Mouse (Mus musculus) lung, postnatal 0 days (tissue): ENCODE measurements around the gene Mkrn3. TPM values are rescaled to one million over a fixed set of nuclear protein-coding genes. Genes with fewer than 3 reads are reported as not detected.

Experiments
- ATAC-seq: fragments of 200-750 bp; cut with Nextera tagmentation; 2 replicates; pipeline ENCODE4 v1.8.0; 2017; ENCODE audit warnings: moderate library complexity
- DNase-seq: peaks from one replicate; pipeline ENCODE4 v3.0.0-alpha.2; 2016; ENCODE audit warnings: low spot score
- H3K27ac ChIP-seq: fragments of 300-500 bp; sonication (generic); 2 replicates; pipeline ENCODE4 v1.5.1; 2014; ENCODE audit warnings: antibody characterized with exemption, mild to moderate bottlenecking, low read length, mixed read lengths
- H3K27me3 ChIP-seq: fragments of 300-500 bp; sonication (generic); replicated peaks from 2 replicates; pipeline ENCODE4 v1.6.1; 2014; ENCODE audit warnings: low read length, mixed read lengths; ENCODE audit not compliant: insufficient read depth
- H3K36me3 ChIP-seq: fragments of 300-500 bp; sonication (generic); 2 replicates; pipeline ENCODE4 v1.6.1; 2014; ENCODE audit warnings: low read length, mixed read lengths; ENCODE audit not compliant: insufficient read depth
- H3K4me1 ChIP-seq: fragments of 300-500 bp; sonication (generic); 2 replicates; pipeline ENCODE4 v1.6.1; 2014; ENCODE audit warnings: antibody characterized with exemption, low read depth, low read length, mixed read lengths; ENCODE audit not compliant: insufficient read depth
- H3K4me2 ChIP-seq: fragments of 300-500 bp; sonication (generic); replicated peaks from 2 replicates; pipeline ENCODE4 v1.6.1; 2014; ENCODE audit warnings: low read depth, mild to moderate bottlenecking, low read length, moderate library complexity, mixed read lengths
- H3K4me3 ChIP-seq: fragments of 300-500 bp; sonication (generic); 2 replicates; pipeline ENCODE4 v1.5.1; 2014; ENCODE audit warnings: low read depth, low read length
- H3K9ac ChIP-seq: fragments of 300-500 bp; sonication (generic); replicated peaks from 2 replicates; pipeline ENCODE4 v1.6.1; 2014; ENCODE audit warnings: low read depth, mild to moderate bottlenecking
- H3K9me3 ChIP-seq: fragments of 300-500 bp; sonication (generic); 2 replicates; pipeline ENCODE4 v1.6.1; 2016; ENCODE audit warnings: low read length, mixed read lengths
- CTCF ChIP-seq: IDR thresholded peaks from 2 replicates; pipeline ENCODE4 v1.5.1; 2016; ENCODE audit warnings: antibody characterized with exemption, mild to moderate bottlenecking
- EP300 ChIP-seq: IDR thresholded peaks from 2 replicates; pipeline ENCODE4 v1.6.1; 2016; ENCODE audit warnings: antibody characterized with exemption, mild to moderate bottlenecking, control low read depth
- WGBS: fragments of 180-500 bp; shearing (Covaris S2); extraction: QIAGEN DNeasy Blood & Tissue Kit; methylation state at CpG from one replicate; pipeline ENCODE4 v1.1.7; 2014; 5-methylcytosine and 5-hydroxymethylcytosine counted together
- polyA plus RNA-seq: library from polyadenylated mRNA; unstranded; fragments of >200 nt; fragmentation: Nextera tagmentation; extraction: Ambion mirVana; gene quantifications from 2 replicates; pipeline ENCODE4 v1.2.1, GENCODE M21; 2015

The Mkrn3 gene
- polyA plus RNA-seq = 2.2 and 2.8 TPM in 2 replicates

GRCm38 (mm10) chr7:62419493-62420360 lies at the start of gene Mkrn3:
Gene Mkrn3 (minus strand): TSS chr7:62420139.
- peak; percentile 49 for ATAC-seq

GRCm38 (mm10) chr7:62463878-62464755 lies 44.2 kb upstream of the Mkrn3 start, which contains the start of gene Peg12:
Gene Peg12 (minus strand): TSS chr7:62464510.
- no peaks in the 10 kb centered on the region for H3K36me3 ChIP-seq
- H3K27ac ChIP-seq = peak within 1 kb of the TSS; percentile 73
- peak within 1 kb of the TSS; percentile 75 for H3K4me2 ChIP-seq
- H3K9me3 ChIP-seq = no peaks in the 10 kb centered on the region
- DNase-seq (peak; percentile 83), ATAC-seq (peak; percentile 90)
- TF ChIP-seq EP300 (no peak), CTCF (peak; percentile 68)
- no peaks in the 10 kb centered on the region for H3K4me1 ChIP-seq
- no peaks in the 10 kb centered on the region for H3K27me3 ChIP-seq
- peak within 1 kb of the TSS; percentile 51 for H3K4me3 ChIP-seq
- H3K9ac ChIP-seq = peak within 1 kb of the TSS; percentile 39; the same call in 1 of the 2 replicates
- WGBS = 21% methylated on average over 46 of the region's 82 CpGs

More at GRCm38 (mm10) chr7:62419493-62420360, at the start of gene Mkrn3:
- H3K4me2 ChIP-seq = peak within 1 kb of the TSS; percentile 69
- H3K9ac ChIP-seq = peak within 1 kb of the TSS; percentile 54
- H3K36me3 ChIP-seq = no peaks in the 10 kb centered on the region
- no peak for TF ChIP-seq EP300
- no peak for TF ChIP-seq CTCF
- H3K9me3 ChIP-seq = no peaks in the 10 kb centered on the region; the same call in 1 of the 2 replicates
- H3K4me3 ChIP-seq = peak within 1 kb of the TSS; percentile 67
- peak; percentile 81 for DNase-seq
- no peaks in the 10 kb centered on the region; the same call in 1 of the 2 replicates for H3K4me1 ChIP-seq
- WGBS = 25% methylated on average over 49 of the region's 49 CpGs
- no peaks in the 10 kb centered on the region for H3K27me3 ChIP-seq
- H3K27ac ChIP-seq = no peak within 1 kb of the TSS

- 27% methylated on average over 46 of the region's 55 CpGs for WGBS
- Histone ChIP-seq H3K27ac (no peak overlapping the region), H3K27me3 (no peaks in the 10 kb centered on the region), H3K36me3 (no peaks in the 10 kb centered on the region), H3K4me2 (peak overlapping the region; percentile 75), H3K4me1 (no peaks in the 10 kb centered on the region), H3K4me3 (peak overlapping the region; percentile 51), H3K9me3 (no peaks in the 10 kb centered on the region), H3K9ac (peak overlapping the region; percentile 39; the same call in 1 of the 2 replicates)
- DNase-seq = peak; percentile 11
- TF ChIP-seq CTCF (no peak), EP300 (no peak)
- ATAC-seq = peak; percentile 11; the same call in 1 of the 2 replicates
Observed at GRCm38 (mm10) chr7:62463007-62463877, 43.3 kb upstream of the Mkrn3 start.

- ATAC-seq = no peak
- peak overlapping the region; percentile 75 for H3K4me2 ChIP-seq
- peak; percentile 10 for DNase-seq
- H3K4me3 ChIP-seq = peak overlapping the region; percentile 51; the same call in 1 of the 2 replicates
- TF ChIP-seq CTCF (no peak), EP300 (no peak)
- no peaks in the 10 kb centered on the region for H3K9me3 ChIP-seq
- no peaks in the 10 kb centered on the region for H3K36me3 ChIP-seq
- no peak overlapping the region for H3K9ac ChIP-seq
- H3K4me1 ChIP-seq = no peaks in the 10 kb centered on the region
- H3K27me3 ChIP-seq = no peaks in the 10 kb centered on the region
- H3K27ac ChIP-seq = no peak overlapping the region
- WGBS = 30% methylated on average over 13 of the region's 13 CpGs
Observed at GRCm38 (mm10) chr7:62462229-62463006, 42.5 kb upstream of the Mkrn3 start.

- no peak for TF ChIP-seq EP300
- TF ChIP-seq CTCF = no peak
- no peak for ATAC-seq
Observed at GRCm38 (mm10) chr7:62452353-62452752, 32.4 kb upstream of the Mkrn3 start.

More at GRCm38 (mm10) chr7:62452353-62452752, 32.4 kb upstream of the Mkrn3 start:
- H3K27ac ChIP-seq = no peak overlapping the region
- H3K27me3 ChIP-seq = no peaks in the 10 kb centered on the region
- no peak for DNase-seq
- H3K36me3 ChIP-seq = no peaks in the 10 kb centered on the region
- H3K4me3 ChIP-seq = no peak overlapping the region
- no peak overlapping the region for H3K4me2 ChIP-seq
- H3K4me1 ChIP-seq = no peaks in the 10 kb centered on the region
- H3K9me3 ChIP-seq = no peaks in the 10 kb centered on the region
- WGBS = 24% methylated on average over 2 of the region's 2 CpGs
- no peak overlapping the region for H3K9ac ChIP-seq
